Mouse (Mus musculus) gastrocnemius, adult 18-20 months (tissue): ENCODE data around the gene Cd3g. TPM values are rescaled to one million over a fixed set of nuclear protein-coding genes. Genes with fewer than 3 reads are reported as not detected.
"Not testable (repeated sequence)": the region's sequence is repeated elsewhere in the genome, so short reads cannot be mapped to it uniquely, and the experiment has no call there.

Experiments
- DNase-seq: peaks from one replicate; pipeline ENCODE4 v3.0.0; 2021; ENCODE audit warnings: low spot score
- total RNA-seq, 2 experiments: library from RNA; stranded (reverse); gene quantifications; 2 replicates each; pipeline ENCODE4 v1.2.3; 2021

The Cd3g gene
- total RNA-seq, 2 experiments from 2014 or later = not detected

- no peak for DNase-seq
Measured at GRCm38 (mm10) chr9:44986242-44986781, 6.1 kb upstream of the Cd3g start.

GRCm38 (mm10) chr9:44985721-44986161 is 5.5 kb upstream of the Cd3g start:
- no peak for DNase-seq

GRCm38 (mm10) chr9:44983001-44983400 is 2.8 kb upstream of the Cd3g start:
- DNase-seq = no peak

- DNase-seq = no peak
Measured at GRCm38 (mm10) chr9:44982531-44982930, 2.3 kb upstream of the Cd3g start.

GRCm38 (mm10) chr9:44982081-44982480 is 1.9 kb upstream of the Cd3g start:
- no peak for DNase-seq

GRCm38 (mm10) chr9:44981676-44982075 is 1.4 kb upstream of the Cd3g start, which contains the start of gene Cd3d:
TSS of gene Cd3d (plus strand) at chr9:44981786.
- no peak for DNase-seq

GRCm38 (mm10) chr9:44981104-44981503 is 873 bp upstream of the Cd3g start:
- DNase-seq = no peak

- no peak for DNase-seq
Measured at GRCm38 (mm10) chr9:44979806-44980205, 425 bp downstream of the Cd3g start.

- DNase-seq = no peak
Measured at GRCm38 (mm10) chr9:44977813-44978212, 2.4 kb downstream of the Cd3g start.

GRCm38 (mm10) chr9:44969450-44969849 is 10.8 kb downstream of the Cd3g start:
- no peak for DNase-seq

GRCm38 (mm10) chr9:44967763-44968162 is 12.5 kb downstream of the Cd3g start:
- DNase-seq = not testable (repeated sequence)

GRCm38 (mm10) chr9:44966815-44967242 is 13.4 kb downstream of the Cd3g start:
- peak; percentile 91 for DNase-seq

- DNase-seq = no peak
Measured at GRCm38 (mm10) chr9:44965833-44966466, 14.3 kb downstream of the Cd3g start.

- peak; percentile 99 for DNase-seq
Measured at GRCm38 (mm10) chr9:44965126-44965832, 15.0 kb downstream of the Cd3g start, which contains the start of gene Ube4a. TSS of gene Ube4a (minus strand) at chr9:44965600.

GRCm38 (mm10) chr9:44954432-44954831 is 25.8 kb downstream of the Cd3g start:
- DNase-seq = no peak

GRCm38 (mm10) chr9:44947836-44948235 is 32.4 kb downstream of the Cd3g start:
- no peak for DNase-seq

- DNase-seq = peak; percentile 25
Measured at GRCm38 (mm10) chr9:44946185-44946695, 34.0 kb downstream of the Cd3g start.

GRCm38 (mm10) chr9:44942421-44942820 is 37.8 kb downstream of the Cd3g start:
- peak; percentile 84 for DNase-seq

GRCm38 (mm10) chr9:44941756-44942155 is 38.5 kb downstream of the Cd3g start:
- peak; percentile 79 for DNase-seq

- DNase-seq = no peak
Measured at GRCm38 (mm10) chr9:44921543-44921942, 58.7 kb downstream of the Cd3g start.

- no peak for DNase-seq
Measured at GRCm38 (mm10) chr9:44921123-44921468, 59.1 kb downstream of the Cd3g start.

GRCm38 (mm10) chr9:44920374-44921122 is 59.7 kb downstream of the Cd3g start, which contains the start of gene Atp5l:
TSS of gene Atp5l (minus strand) at chr9:44920742.
- peak; percentile 91 for DNase-seq
